ENCODE assay signal across 9 mouse cellular contexts in the genomic region with DNA sequence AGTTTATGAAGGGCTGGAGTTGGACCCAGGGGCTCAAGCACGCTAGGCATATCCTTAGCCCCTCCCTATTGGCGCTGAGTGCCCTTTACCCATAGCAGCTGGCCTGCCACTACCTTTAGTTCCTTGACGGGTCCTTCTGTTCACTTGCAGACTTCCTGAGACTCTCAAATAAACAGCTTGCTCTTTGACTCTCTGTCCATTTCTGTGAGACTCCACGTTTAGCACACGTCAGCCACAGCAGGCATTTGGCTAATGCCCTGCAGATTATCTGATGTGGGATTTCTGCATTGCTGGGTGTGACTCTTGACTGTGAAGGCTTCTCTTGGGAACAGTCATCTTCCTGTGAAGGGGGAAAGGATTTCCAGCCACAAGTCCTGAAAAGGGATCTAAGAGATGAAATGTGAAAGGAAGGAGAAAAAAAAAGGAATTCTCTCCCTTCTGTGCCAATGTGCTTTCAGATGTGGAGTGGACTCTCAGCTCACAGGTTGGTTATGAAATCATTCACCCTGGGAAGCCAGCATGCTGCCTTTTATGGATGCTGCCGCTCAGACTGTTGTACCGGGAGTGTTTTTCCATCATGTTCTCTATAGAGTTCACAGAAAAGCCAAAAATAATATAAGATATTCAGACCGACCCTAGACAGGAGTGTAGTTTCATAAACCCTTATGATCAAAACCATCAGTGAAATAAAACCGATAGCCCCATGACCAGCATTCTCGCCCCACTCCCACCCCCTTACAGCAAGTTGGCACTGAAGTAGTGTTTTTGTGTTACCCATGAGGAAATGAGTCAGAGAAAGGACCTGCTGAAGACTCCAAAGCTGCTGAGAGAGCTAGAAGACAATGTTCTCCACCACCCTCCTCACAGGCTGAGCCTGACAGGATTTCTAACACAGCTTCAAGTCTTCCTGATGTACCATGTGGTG. TPM values are rescaled to one million over a fixed set of nuclear protein-coding genes. Genes with fewer than 3 reads are reported as not detected.
DNase-seq lines count a peak whose midpoint lies in the region; ATAC-seq lines count a peak whose summit lies in the region.
"Had no signal": no experiment of that assay in that cellular context is flagged by ENCODE, and none has a peak within 500 bp of the region (broad histone marks: within the 10 kb centered on the region; RNA-seq: fewer than 3 reads in every experiment).

No protein-coding gene starts in this region.

- no peaks in the 10 kb centered on the region for H3K27me3 ChIP-seq in intestine, embryonic 16.5 days (replicated peaks; ENCODE audit: control insufficient read depth, insufficient read depth, low read length)
- H3K27me3 ChIP-seq: limb, embryonic 13.5 days had no signal

- no peak overlapping the region for H3K4me2 ChIP-seq in intestine, embryonic 16.5 days (ENCODE audit: low read depth, low read length)
- H3K4me2 ChIP-seq: limb, embryonic 13.5 days had no signal

- no peaks in the 10 kb centered on the region for H3K36me3 ChIP-seq in intestine, embryonic 16.5 days (ENCODE audit: control insufficient read depth, insufficient read depth, low read length)
- H3K36me3 ChIP-seq: limb, embryonic 13.5 days had no signal

- H3K9me3 ChIP-seq in intestine, embryonic 16.5 days (ENCODE audit: control insufficient read depth, low read length) = no peaks in the 10 kb centered on the region

- no peak overlapping the region for H3K9ac ChIP-seq in intestine, embryonic 16.5 days (ENCODE audit: low read depth, low read length)
- H3K9ac ChIP-seq: limb, embryonic 13.5 days had no signal

- no peak for DNase-seq in cerebellum, postnatal 4 days (ENCODE audit: low spot score in 2 of 2)
- peak; percentile 63 for DNase-seq in right cerebral cortex, adult 18-20 months
- DNase-seq in right cerebral cortex, postnatal 4 days = no peak
- DNase-seq in right cerebral cortex, postnatal 36 days (ENCODE audit: low spot score in 2 of 2) = peak; percentile 11 to 30
- no peak for DNase-seq in adrenal gland, adult 2 months

- peak overlapping the region; percentile 53 for H3K27ac ChIP-seq in intestine, embryonic 16.5 days (ENCODE audit: low read length)
- H3K27ac ChIP-seq: limb, embryonic 13.5 days had no signal

- H3K4me1 ChIP-seq in intestine, embryonic 16.5 days (ENCODE audit: control insufficient read depth, insufficient read depth, low read length) = peaks cover 16% of the 10 kb centered on the region

- ATAC-seq in cerebellum, adult (ENCODE audit: insufficient number of reproducible peaks, low FRiP score, low TSS enrichment) = peak; percentile 76
- ATAC-seq in intestine, embryonic 16.5 days = peak; percentile 51
- no peak for ATAC-seq in inflammation-experienced regulatory T-cells, adult 6 months

- H3K4me3 ChIP-seq in intestine, embryonic 16.5 days (ENCODE audit: low read length) = no peak overlapping the region
- H3K4me3 ChIP-seq: limb, embryonic 13.5 days had no signal

- WGBS in intestine, embryonic 16.5 days = 58% methylated on average over 10 of the region's 10 CpGs

RNA-seq across cellular contexts. Expression of a gene that starts 28.1 kb away (rescaled TPM):
- 13.6 and 13.7 TPM in 2 replicates for polyA plus RNA-seq in intestine, embryonic 16.5 days (2015; fragmentation: Nextera tagmentation; extraction: Ambion mirVana)
- 1 to 10 TPM; 1.7 to 7.9 (median 3.9) TPM for polyA plus RNA-seq in inflammation-experienced regulatory T-cells, adult 6 months (2017; shearing (Covaris generic))
- total RNA-seq in adrenal gland, adult 2 months (2021) = 10 to 100 TPM; 18.6 to 29.2 TPM
- polyA plus RNA-seq in adrenal gland, adult 2 months (2012; rRNA removed) = 8.0 and 10.0 TPM in 2 replicates

RNA-seq across cellular contexts. Expression of a gene that starts 52.6 kb away (rescaled TPM):
- 61.6 and 63.3 TPM in 2 replicates for polyA plus RNA-seq in intestine, embryonic 16.5 days (2015; fragmentation: Nextera tagmentation; extraction: Ambion mirVana)
- 10 to 100 TPM; 47.9 to 88.3 (median 78.9) TPM for polyA plus RNA-seq in inflammation-experienced regulatory T-cells, adult 6 months (2017; shearing (Covaris generic))
- 10 to 100 TPM; 30.4 to 42.2 TPM for total RNA-seq in adrenal gland, adult 2 months (2021)
- polyA plus RNA-seq in adrenal gland, adult 2 months (2012; rRNA removed) = 66.7 and 69.0 TPM in 2 replicates

Comparison
In these comparisons a context has a peak if more than half of its experiments do, and no peak if none do; other contexts are left out.
1. DNase-seq: peak in right cerebral cortex, adult 18-20 months (single experiment) and right cerebral cortex, postnatal 36 days (2 of 2); none in cerebellum, postnatal 4 days (0 of 2), right cerebral cortex, postnatal 4 days (single experiment) and adrenal gland, adult 2 months (single experiment).